Mouse (Mus musculus) brain, embryonic 14.5 days (tissue): ENCODE results near the gene Zfp423.

ENCODE experiments used
- CTCF ChIP-seq: fragments of 200-500 bp; IDR thresholded peaks from 2 replicates; pipeline ENCODE4 v1.5.1; 2012; ENCODE audit warnings: inconsistent platforms, mild to moderate bottlenecking, moderate library complexity, borderline replicate concordance; ENCODE audit not compliant: insufficient read depth, insufficient read length; ENCODE audit errors: extremely low read depth
- POLR2A ChIP-seq: fragments of 200-500 bp; IDR thresholded peaks from 2 replicates; pipeline ENCODE4 v1.6.1; 2012; ENCODE audit warnings: mild to moderate bottlenecking, inconsistent platforms, borderline replicate concordance; ENCODE audit not compliant: poor library complexity, insufficient read depth, insufficient read length, severe bottlenecking; ENCODE audit errors: extremely low read depth

DNA sequence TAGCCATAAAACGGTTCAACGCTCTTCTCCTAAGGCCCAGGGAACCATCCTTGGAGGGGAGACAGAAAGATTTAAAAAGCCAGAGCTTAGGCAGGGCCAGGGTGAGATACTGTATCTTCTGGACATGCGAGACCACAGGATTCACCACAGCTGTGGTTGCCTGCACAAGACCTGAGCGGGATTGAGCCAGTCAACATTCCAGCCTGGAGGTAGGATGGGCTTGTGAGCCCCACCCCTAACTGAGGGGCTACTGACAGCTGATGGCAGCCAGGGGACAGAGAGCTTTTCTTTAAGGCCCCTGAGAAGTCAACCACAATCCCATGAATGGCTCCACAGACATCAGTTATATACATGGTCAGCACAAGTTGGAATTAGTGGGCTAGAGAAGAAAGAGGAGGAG is 23.5 kb upstream of the Zfp423 start:
- TF ChIP-seq POLR2A (no peak), CTCF (no peak)
